Mouse (Mus musculus): ENCODE measurements around the gene Pon1.

DNA sequence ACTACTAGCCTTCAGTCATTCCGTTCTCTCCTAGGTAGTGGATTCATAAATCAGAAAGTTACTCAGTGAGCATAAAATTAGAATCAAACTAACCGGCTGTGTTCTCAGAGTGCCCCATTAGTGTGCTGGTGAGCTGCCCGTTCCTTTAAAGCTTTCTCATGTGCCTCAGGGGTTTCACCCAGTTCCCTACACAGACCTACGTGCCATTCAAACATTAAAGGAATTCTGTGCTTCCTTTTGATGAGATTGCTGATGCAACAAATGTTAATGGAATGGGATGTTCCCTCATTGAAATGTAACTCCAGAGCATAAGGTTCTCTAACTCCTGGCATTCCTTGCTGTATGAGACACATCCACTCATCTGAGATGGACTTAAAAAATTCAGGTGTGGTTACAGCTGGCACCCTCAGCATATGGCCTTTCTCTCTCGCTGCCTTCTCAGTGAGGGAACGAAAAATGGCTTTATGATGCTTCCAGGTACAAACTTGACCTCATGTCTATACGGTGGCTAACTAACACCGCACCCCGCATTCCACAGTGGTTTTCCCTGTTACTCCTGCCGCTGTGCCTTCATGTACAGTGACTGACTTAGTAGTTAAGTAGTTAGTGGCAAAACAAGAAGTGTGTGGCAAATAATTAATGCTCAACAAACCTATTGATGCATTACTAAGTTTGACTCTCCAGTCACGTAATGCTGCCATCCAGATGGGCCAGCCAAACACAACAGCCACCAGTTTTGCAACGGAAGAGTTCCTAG, 54.7 kb downstream of the Pon1 start:
- TF ChIP-seq CTCF (IDR thresholded peaks at IDR 0.05; ENCODE audit: extremely low read depth, insufficient read length, insufficient replicate concordance, low read depth, low read length) (no peak), POLR2A (IDR thresholded peaks at IDR 0.05; ENCODE audit: low read depth, low read length) (no peak)
